ENCODE assay signal across 23 mouse cellular contexts in the genomic region with DNA sequence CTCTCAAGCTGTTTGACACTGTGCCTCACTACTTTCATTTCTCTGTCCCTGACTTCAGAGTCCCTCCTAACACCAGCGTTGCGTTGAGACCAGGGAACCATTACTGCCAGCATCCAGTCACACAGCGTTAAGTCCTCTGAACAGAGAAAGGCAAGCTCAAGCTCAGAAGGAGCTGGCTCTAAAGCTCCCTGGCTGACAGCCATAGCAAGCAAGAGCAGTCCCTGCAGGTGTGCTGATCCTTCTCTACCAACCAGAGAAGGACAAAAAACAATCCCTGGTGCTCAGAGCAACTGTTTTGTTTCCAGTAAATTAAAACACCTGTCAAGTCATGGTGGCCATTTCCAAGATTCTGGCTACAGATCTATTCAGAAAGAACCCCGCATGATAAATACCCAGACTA.
DNase-seq lines count a peak whose midpoint lies in the region; ATAC-seq lines count a peak whose summit lies in the region.
"Had no signal": no experiment of that assay in that cellular context is flagged by ENCODE, and none has a peak within 500 bp of the region (broad histone marks: within the 10 kb centered on the region; RNA-seq: fewer than 3 reads in every experiment).

No protein-coding gene starts in this region.

- H3K4me2 ChIP-seq in hindbrain, embryonic 11.5 days (replicated peaks; ENCODE audit: low read depth, low read length), result no peak overlapping the region
- H3K4me2 ChIP-seq: embryonic facial prominence, embryonic 13.5 days; forebrain, embryonic 12.5 days; heart, embryonic 11.5 days; heart, embryonic 15.5 days; hindbrain, embryonic 12.5 days had no signal

- WGBS in hindbrain, embryonic 11.5 days, result 88% methylated on average over 4 of the region's 4 CpGs

- H3K36me3 ChIP-seq in hindbrain, embryonic 11.5 days (ENCODE audit: control insufficient read depth, insufficient read depth, low read length), result no peaks in the 10 kb centered on the region
- H3K36me3 ChIP-seq: embryonic facial prominence, embryonic 13.5 days; forebrain, embryonic 12.5 days; G1E; heart, embryonic 15.5 days; hindbrain, embryonic 12.5 days had no signal

- H3K9me3 ChIP-seq in hindbrain, embryonic 11.5 days (ENCODE audit: control insufficient read depth, low read length), result no peaks in the 10 kb centered on the region
- H3K9me3 ChIP-seq: embryonic facial prominence, embryonic 13.5 days; forebrain, embryonic 12.5 days; heart, embryonic 15.5 days; hindbrain, embryonic 12.5 days had no signal

- H3K27ac ChIP-seq in hindbrain, embryonic 11.5 days (ENCODE audit: low read depth, low read length), result no peak overlapping the region
- H3K27ac ChIP-seq: embryonic facial prominence, embryonic 13.5 days; forebrain, embryonic 12.5 days; heart, adult 2 months; heart, embryonic 15.5 days; hindbrain, embryonic 12.5 days had no signal

- H3K4me3 ChIP-seq in hindbrain, embryonic 11.5 days (ENCODE audit: low read depth, low read length), result no peak overlapping the region
- H3K4me3 ChIP-seq: embryonic facial prominence, embryonic 13.5 days; forebrain, embryonic 12.5 days; heart, adult 2 months; heart, embryonic 15.5 days; hindbrain, embryonic 12.5 days had no signal

- peak; percentile 44 for DNase-seq in cerebellum, adult 11 months
- DNase-seq in cerebellum, adult 18-20 months, result peak; percentile 67 to 74
- DNase-seq in cerebellum, adult 9-11 months, result peak; percentile 76
- peak; percentile 53 to 54 for DNase-seq in cerebellum, postnatal 36 days
- DNase-seq in heart, postnatal 10 days, result no peak
- DNase-seq in hindbrain, embryonic 11.5 days (ENCODE audit: low spot score), result no peak
- DNase-seq: adrenal gland, adult 8-10 months; adrenal gland, postnatal 36 days; B cell, adult 2 months; gastrocnemius, postnatal 10 days; heart, adult 2 months had no signal

- no peak for ATAC-seq in cerebellum, adult (ENCODE audit: insufficient number of reproducible peaks, low FRiP score, low TSS enrichment)
- ATAC-seq in hindbrain, embryonic 11.5 days (ENCODE audit: low FRiP score), result no peak
- ATAC-seq: CD4-positive, CD25-positive, alpha-beta regulatory T cell, adult 4 months; forebrain, embryonic 16.5 days; hindbrain, embryonic 16.5 days; inflammation-experienced regulatory T-cells, adult 6 months; intestine, postnatal 0 days had no signal

- H3K9ac ChIP-seq in hindbrain, embryonic 11.5 days (ENCODE audit: low read depth, low read length), result no peak overlapping the region
- H3K9ac ChIP-seq: embryonic facial prominence, embryonic 13.5 days; forebrain, embryonic 12.5 days; heart, embryonic 15.5 days; hindbrain, embryonic 12.5 days had no signal

- H3K27me3 ChIP-seq in hindbrain, embryonic 11.5 days (ENCODE audit: control insufficient read depth, insufficient read depth, low read length), result no peaks in the 10 kb centered on the region
- H3K27me3 ChIP-seq: embryonic facial prominence, embryonic 13.5 days; forebrain, embryonic 12.5 days; heart, embryonic 15.5 days; hindbrain, embryonic 12.5 days had no signal

- no peaks in the 10 kb centered on the region for H3K4me1 ChIP-seq in hindbrain, embryonic 11.5 days (replicated peaks; ENCODE audit: control insufficient read depth, insufficient read depth, low read length)
- H3K4me1 ChIP-seq: embryonic facial prominence, embryonic 13.5 days; forebrain, embryonic 12.5 days; heart, embryonic 15.5 days; hindbrain, embryonic 12.5 days had no signal

- intact Hi-C loops in heart, postnatal 10 days (cut with DNase I), result no loop called here

Comparison
In these comparisons a context has a peak if more than half of its experiments do, and no peak if none do; other contexts are left out.
1. DNase-seq: peak in cerebellum, adult 11 months (single experiment), cerebellum, adult 18-20 months (2 of 2), cerebellum, adult 9-11 months (single experiment) and cerebellum, postnatal 36 days (2 of 2); none in heart, postnatal 10 days (0 of 2) and hindbrain, embryonic 11.5 days (single experiment).